Mouse (Mus musculus) Patski (cell line): Measurements from ENCODE around the gene Dnajb11. TPM values are rescaled to one million over a fixed set of nuclear protein-coding genes. Genes with fewer than 3 reads are reported as not detected.

Experiments
- ATAC-seq: fragments of 100-300 bp; one replicate; pipeline ENCODE4 v1.8.0; 2021
- CTCF ChIA-PET: fragments of 350-600 bp; sonication (Branson Sonifier 250); formaldehyde crosslinking; loops from one replicate; lab custom pipeline; 2022; ENCODE audit warnings: inconsistent platforms; lab: Charles Lee
- POLR2A ChIA-PET: fragments of 350-600 bp; sonication (Branson Sonifier 250); formaldehyde crosslinking; loops from one replicate; lab custom pipeline; 2022; ENCODE audit warnings: antibody characterized with exemption, inconsistent platforms; lab: Charles Lee
- DNase-seq: peaks from one replicate; pipeline ENCODE4 v3.0.0-alpha.2; 2011; ENCODE audit warnings: low read depth, low spot score
- H3K27me3 ChIP-seq: fragments of 371-371 bp; one replicate; pipeline ENCODE4 v1.5.1; 2021
- CTCF ChIP-seq: fragments of 100-300 bp; IDR thresholded peaks from one replicate; pipeline ENCODE4 v1.5.1; 2021
- in situ Hi-C: fragments of 300-500 bp; cut with MboI; formaldehyde crosslinking; loops from 3 replicates; pipeline ENCODE4 v1.11.1; 2018; ENCODE audit warnings: low pct_unique_long_range_greater_than_20kb, mixed read lengths
- polyA plus RNA-seq: library from polyadenylated mRNA; unstranded; gene quantifications from one replicate; pipeline ENCODE4 v1.2.3, GENCODE M21; 2021

Gene Dnajb11
- polyA plus RNA-seq, 1 experiment from 2014 or later = 140 TPM

DNA sequence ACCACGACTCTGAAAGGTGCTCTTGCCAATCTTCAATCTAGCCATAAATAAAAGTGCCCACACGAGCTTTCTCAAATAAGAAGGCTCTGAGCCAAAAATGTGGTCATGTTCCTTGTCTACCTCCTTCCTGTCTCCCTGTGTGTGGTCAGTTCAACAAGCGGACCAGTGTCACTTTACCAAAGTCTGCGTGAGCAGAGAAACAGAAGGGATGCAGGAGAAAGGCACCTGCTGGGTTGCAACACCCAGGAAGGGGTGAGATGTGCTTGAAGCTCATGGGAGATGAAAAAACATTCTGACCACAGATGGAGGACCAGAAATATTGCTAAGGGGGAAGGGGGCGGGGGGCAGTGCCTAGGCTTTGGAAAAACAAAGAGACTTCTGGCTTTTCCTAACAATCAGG, 41.7 kb downstream of the Dnajb11 start:
- no peak for TF ChIP-seq CTCF
- no peak for DNase-seq
- in situ Hi-C loops = no loop called here
- no peak for ATAC-seq
- ChIA-PET POLR2A (interaction anchor here (0.7 kb wide), 1 partner anchor 41 kb away, joined by 6 read pairs; no protein-coding TSS in a partner anchor), CTCF (interaction anchor here (0.8 kb wide), 1 partner anchor 92 kb away, joined by 3 read pairs; no protein-coding TSS in a partner anchor)
- H3K27me3 ChIP-seq = peaks cover 19% of the 10 kb centered on the region

DNA sequence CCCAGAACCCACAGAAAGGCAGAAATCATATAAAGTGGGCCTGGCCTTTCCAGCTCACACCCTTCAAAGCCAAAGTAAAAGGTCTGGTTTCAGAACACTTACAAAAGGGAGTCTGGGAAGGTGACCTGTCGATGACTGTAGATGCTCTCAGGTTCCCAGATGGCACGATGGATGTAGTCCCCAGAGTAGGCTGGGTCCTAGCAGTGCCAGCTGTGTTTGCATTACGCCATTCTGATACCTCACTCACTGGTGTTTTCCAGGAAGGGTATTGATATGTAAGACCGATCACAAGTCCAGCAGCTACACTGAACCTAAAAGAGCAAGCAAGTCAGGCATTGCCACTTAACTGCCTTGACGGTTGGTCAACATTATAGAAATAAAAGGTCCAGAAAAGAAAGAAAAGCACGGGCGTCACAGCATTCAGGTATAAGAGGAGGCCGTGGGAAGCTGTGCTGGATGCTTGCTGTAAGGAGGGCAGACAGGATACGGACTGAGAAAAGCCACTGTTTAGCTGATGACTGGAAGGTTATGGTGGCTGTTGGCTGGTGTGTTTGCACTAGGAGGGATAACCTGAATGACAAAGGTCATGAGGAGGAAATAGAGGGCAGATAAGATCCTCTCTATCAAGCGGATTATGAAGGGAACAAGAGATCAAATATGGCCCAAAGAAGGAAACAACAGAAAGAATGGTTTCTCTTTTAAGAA, 42.4 kb downstream of the Dnajb11 start:
- POLR2A ChIA-PET = interaction anchor here (1.4 kb wide), 1 partner anchor 16 kb away, joined by 3 read pairs; no protein-coding TSS in a partner anchor
- ATAC-seq (no peak), DNase-seq (no peak)
- in situ Hi-C loops = no loop called here
- H3K27me3 ChIP-seq = peaks cover 19% of the 10 kb centered on the region
- TF ChIP-seq CTCF = no peak
- CTCF ChIA-PET = interaction anchor here (0.8 to 1.1 kb wide), 2 partner anchors 22 to 92 kb away, joined by 3 read pairs; no protein-coding TSS in a partner anchor

DNA sequence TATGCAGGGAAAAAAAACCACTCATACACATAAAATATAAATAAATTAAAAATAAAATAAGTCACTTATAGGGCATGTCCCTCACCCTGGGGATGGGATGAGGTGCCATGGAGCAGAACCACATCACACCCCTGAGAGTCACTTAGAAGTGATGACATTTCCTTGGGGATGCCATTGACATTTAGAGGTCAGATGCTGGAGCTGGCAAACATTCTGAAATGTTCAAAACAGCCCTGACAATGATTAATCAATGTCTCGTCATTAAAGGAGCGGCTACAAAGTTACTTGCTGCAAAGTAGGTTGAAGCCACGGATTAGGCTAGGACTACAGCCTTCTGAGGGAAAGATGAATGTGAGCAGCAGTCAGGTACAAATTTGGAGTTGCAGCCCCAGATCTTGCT, 43.7 kb downstream of the Dnajb11 start:
- in situ Hi-C loops = no loop called here

DNA sequence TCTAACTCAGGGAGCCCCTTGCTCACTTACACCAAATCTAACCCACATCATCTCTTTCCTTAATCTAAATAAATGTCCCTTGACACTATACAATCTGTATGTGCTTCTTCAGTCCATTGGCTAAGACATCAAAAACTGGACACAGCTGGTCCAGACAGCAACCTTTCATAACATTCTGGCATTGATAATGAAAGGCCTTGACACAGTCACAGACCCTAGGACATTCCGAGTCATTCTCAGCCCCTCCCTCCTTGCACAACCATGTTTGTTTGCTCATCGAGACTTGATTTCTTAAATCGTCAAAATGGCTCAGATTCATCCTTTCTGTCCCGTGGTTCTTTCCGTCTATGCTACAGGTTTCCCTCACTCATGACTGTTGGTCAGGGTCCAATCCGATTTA, 51.6 kb downstream of the Dnajb11 start:
- TF ChIP-seq CTCF = no peak
- ATAC-seq (no peak), DNase-seq (no peak)
- in situ Hi-C loops = no loop called here
- POLR2A ChIA-PET = no interaction called here
- H3K27me3 ChIP-seq = peaks cover under 1% of the 10 kb centered on the region
- CTCF ChIA-PET = no interaction called here

More for the DNA sequence above, 43.7 kb downstream of the Dnajb11 start:
- ChIA-PET POLR2A (no interaction called here), CTCF (interaction anchor here (1.1 kb wide), 1 partner anchor 17 kb away, joined by 3 read pairs; the partner anchor contains the start of gene Fetub)
- peaks cover 13% of the 10 kb centered on the region for H3K27me3 ChIP-seq
- ATAC-seq (no peak), DNase-seq (no peak)
- TF ChIP-seq CTCF = no peak

DNA sequence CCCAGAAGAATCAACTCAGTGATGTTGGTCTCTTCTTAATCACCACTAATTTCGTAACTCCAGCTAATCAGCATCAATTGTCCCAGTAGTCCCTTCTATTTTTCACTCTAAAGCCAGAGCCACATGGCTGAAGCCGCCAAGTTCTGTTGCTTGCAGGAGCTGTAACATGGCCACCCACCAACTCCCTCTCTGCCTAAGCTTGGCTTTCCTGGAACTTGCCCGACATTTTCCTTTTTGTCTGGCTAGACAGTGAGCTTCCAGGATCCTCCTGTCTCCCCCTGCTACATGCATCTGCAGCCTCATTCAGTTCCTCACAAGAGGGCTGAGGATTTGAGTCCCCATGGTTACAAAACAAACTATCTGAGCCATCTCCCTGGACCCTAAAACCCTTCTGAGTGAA, 54.3 kb downstream of the Dnajb11 start:
- DNase-seq = no peak
- ChIA-PET CTCF (no interaction called here), POLR2A (no interaction called here)
- in situ Hi-C loops = no loop called here
- TF ChIP-seq CTCF = no peak
- H3K27me3 ChIP-seq = no peaks in the 10 kb centered on the region
- no peak for ATAC-seq

DNA sequence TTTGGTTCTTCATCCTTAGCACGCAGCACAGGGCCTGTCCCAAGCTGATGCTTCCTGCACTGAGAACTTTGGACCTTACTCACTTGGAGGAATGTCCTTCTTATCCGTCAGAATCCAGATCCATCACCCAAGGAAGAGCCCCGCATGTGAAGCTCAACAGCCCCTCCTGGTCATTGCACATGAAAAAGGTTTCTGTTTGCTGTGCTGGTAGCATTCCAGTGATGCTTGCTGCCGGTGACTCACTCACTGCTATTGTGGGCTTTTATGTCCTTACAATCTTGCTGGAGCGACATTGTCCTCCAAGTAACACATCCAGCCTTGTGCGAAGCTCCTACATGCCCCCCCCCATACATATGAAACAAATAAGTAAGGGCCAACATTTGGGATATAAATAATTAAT, 55.2 kb downstream of the Dnajb11 start:
- POLR2A ChIA-PET = no interaction called here
- ATAC-seq (no peak), DNase-seq (no peak)
- peak; percentile 16 for TF ChIP-seq CTCF
- CTCF ChIA-PET = no interaction called here
- in situ Hi-C loops = no loop called here
- no peaks in the 10 kb centered on the region for H3K27me3 ChIP-seq

DNA sequence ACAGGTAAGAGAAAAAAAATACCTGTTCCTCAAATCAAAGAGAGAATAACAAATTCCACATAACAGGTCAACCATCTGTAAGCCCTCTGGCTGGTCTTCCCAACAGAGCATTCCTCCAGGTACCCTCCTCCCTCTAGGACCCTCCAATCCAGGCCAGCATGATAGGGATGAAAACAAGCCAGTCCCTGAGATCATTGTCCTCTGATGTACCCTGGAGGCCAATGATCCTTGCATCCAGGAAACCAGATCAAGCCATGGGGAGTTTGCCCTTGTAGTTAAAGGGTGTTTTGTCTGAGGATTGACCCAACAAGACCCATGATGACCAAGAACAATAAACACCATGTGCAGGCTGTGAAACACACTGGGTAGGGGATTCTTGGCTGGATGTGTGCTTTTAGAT, 56.6 kb downstream of the Dnajb11 start:
- H3K27me3 ChIP-seq = no peaks in the 10 kb centered on the region
- POLR2A ChIA-PET = no interaction called here
- in situ Hi-C loops = no loop called here
- DNase-seq = no peak
- CTCF ChIA-PET = no interaction called here
- no peak for TF ChIP-seq CTCF
- ATAC-seq = no peak

DNA sequence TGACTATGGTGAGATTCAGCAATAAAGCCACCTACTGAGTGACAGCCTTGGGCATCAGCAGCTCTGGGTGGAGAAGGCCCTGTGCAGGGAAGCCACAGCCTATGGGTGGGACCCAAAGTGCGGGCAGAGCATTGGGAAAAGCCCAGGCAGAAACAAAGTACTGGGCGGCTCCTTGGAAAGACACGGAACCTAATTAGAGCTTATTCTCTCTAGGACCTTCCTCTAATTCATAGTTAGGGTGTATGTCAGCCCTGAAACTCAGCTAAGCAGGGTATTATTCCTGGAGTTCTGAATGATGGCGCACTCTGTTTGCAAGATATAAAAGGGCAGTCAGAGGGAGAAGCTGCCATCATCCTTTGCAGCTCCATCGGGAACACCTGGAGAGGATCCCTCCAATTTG, 60.4 kb downstream of the Dnajb11 start, which contains the start of gene Fetub:
Gene Fetub (plus strand): TSS at position 301 of the 400 bp plus-strand sequence.
- DNase-seq (no peak), ATAC-seq (no peak)
- ChIA-PET POLR2A (no interaction called here), CTCF (interaction anchor here (1.3 to 1.6 kb wide), 2 partner anchors 14 to 17 kb away, joined by 3 read pairs; no protein-coding TSS in a partner anchor)
- no peaks in the 10 kb centered on the region for H3K27me3 ChIP-seq
- in situ Hi-C loops = no loop called here
- TF ChIP-seq CTCF = no peak

DNA sequence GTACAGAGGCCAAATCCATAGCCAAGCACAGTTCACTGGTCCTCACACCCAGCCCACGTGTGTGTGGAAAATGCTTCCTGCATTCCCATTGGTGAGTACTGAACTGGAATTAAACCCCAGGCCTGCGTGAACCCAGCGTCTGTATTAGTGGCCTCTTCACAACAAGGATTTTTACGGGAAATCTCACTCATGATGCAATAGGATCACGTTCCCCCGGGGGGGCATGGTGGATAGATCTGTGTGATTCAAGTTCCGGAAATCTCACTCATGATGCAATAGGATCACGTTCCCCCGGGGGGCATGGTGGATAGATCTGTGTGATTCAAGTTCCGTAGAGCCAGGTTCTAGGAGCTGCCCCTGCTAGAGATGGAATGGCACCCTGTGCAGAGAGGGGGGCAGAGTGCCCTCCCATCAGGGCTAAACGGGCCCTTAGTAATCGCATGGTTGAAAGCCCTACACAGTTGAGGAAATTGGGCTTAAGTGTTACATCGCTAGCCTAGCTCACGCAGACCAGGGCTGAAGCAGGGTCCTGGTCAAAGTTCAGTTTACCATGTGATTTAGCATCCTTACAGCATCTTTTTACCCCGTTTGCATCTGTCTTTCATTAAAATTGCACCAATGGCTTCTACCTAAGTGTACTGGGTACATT, 61.1 kb downstream of the Dnajb11 start:
- ATAC-seq (no peak), DNase-seq (no peak)
- ChIA-PET POLR2A (no interaction called here), CTCF (interaction anchor here (1.3 to 1.6 kb wide), 2 partner anchors 15 to 18 kb away, joined by 3 read pairs; no protein-coding TSS in a partner anchor)
- TF ChIP-seq CTCF = no peak
- H3K27me3 ChIP-seq = no peaks in the 10 kb centered on the region
- in situ Hi-C loops = no loop called here

DNA sequence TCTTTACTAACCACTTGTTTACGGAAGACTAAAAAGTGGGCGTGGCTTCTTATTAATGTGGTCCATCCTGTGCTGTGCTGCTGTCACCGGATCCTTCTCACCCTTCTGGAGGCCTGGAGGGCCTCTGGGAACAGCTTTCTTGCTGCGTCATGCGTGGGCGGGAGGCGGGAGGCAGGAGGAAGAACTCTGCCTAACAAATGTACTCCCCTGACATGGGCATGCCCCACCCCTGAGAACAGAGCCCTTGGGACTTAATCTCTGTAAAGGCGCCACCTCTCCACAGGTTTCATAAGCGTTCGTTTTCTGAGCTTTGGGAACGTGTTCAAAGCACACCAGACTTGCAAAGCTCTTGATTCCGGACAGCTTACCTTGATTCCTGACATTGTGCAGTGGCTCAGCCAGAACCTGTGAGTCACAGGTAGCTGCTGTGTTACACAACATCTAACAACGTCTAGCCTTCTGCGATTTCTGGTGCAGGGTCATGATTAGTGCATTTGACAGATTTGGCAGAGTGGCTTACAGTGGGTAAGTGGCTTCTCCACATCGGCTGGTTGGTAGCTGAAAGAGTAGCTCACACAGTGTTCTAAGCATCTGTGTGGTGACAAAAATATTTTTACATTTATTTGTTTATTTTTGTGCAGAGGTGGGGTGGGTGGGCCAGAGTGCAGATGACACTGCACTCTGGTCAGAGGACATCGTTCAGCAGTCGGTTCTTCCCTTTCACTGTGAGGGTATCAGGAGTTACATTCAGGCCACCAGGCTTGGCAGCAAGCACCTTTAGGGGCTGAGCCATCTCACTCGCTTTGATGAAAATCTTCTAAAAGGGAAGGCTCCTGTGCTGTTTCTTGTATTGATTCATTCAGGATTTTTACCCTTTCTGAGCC, 62.6 kb downstream of the Dnajb11 start:
- CTCF ChIA-PET = interaction anchor here (1.3 to 1.4 kb wide), 2 partner anchors 10 to 42 kb away, joined by 3 to 4 read pairs; no protein-coding TSS in a partner anchor
- TF ChIP-seq CTCF = no peak
- H3K27me3 ChIP-seq = no peaks in the 10 kb centered on the region
- DNase-seq (no peak), ATAC-seq (no peak)
- POLR2A ChIA-PET = no interaction called here
- in situ Hi-C loops = no loop called here
